Mouse (Mus musculus) testis, adult 2 months (tissue): ENCODE measurements around the gene Smim14. TPM values are rescaled to one million over a fixed set of nuclear protein-coding genes. Genes with fewer than 3 reads are reported as not detected.
"Not testable (repeated sequence)": the region's sequence is repeated elsewhere in the genome, so short reads cannot be mapped to it uniquely, and the experiment has no call there.

ENCODE experiments used
- H3K27ac ChIP-seq: fragments of 200-500 bp; 2 replicates; pipeline ENCODE4 v1.5.1; 2012; ENCODE audit warnings: low read depth, low read length; ENCODE audit not compliant: control insufficient read depth, insufficient read depth
- H3K27me3 ChIP-seq: fragments of 200-500 bp; 2 replicates; pipeline ENCODE4 v1.6.1; 2012; ENCODE audit warnings: mild to moderate bottlenecking, low read length, moderate library complexity; ENCODE audit not compliant: control insufficient read depth, insufficient read depth
- H3K36me3 ChIP-seq: fragments of 200-500 bp; 2 replicates; pipeline ENCODE4 v1.6.1; 2012; ENCODE audit warnings: mild to moderate bottlenecking, low read length; ENCODE audit not compliant: control insufficient read depth, insufficient read depth
- H3K4me1 ChIP-seq: fragments of 200-500 bp; 2 replicates; pipeline ENCODE4 v1.6.1; 2012; ENCODE audit warnings: low read length; ENCODE audit not compliant: control insufficient read depth, insufficient read depth
- H3K4me3 ChIP-seq: fragments of 200-500 bp; 2 replicates; pipeline ENCODE4 v1.5.1; 2012; ENCODE audit warnings: low read depth, mild to moderate bottlenecking, low read length, moderate library complexity, mixed read lengths; ENCODE audit not compliant: control insufficient read depth
- CTCF ChIP-seq: fragments of 200-500 bp; IDR thresholded peaks from 2 replicates; pipeline ENCODE4 v1.5.1; 2012; ENCODE audit warnings: low read depth, mild to moderate bottlenecking, inconsistent platforms, low read length, moderate library complexity; ENCODE audit not compliant: control insufficient read depth, insufficient read depth, insufficient replicate concordance
- POLR2A ChIP-seq: fragments of 200-500 bp; IDR thresholded peaks from 2 replicates; pipeline ENCODE4 v1.6.1; 2012; ENCODE audit warnings: low read depth, mild to moderate bottlenecking, inconsistent platforms, low read length, moderate library complexity; ENCODE audit not compliant: control insufficient read depth
- polyA plus RNA-seq: library from polyadenylated mRNA; depleted of rRNA; stranded (reverse); fragments of >200 nt; gene quantifications from 2 replicates; pipeline ENCODE4 v1.2.3, GENCODE M21; 2012

Smim14 gene
- polyA plus RNA-seq, 1 experiment: 131 TPM

- Histone ChIP-seq H3K27me3 (no peaks in the 10 kb centered on the region), H3K27ac (peak overlapping the region; percentile 99), H3K4me1 (no peaks in the 10 kb centered on the region; the same call in 1 of the 2 replicates), H3K4me3 (peak overlapping the region; percentile 100), H3K36me3 (no peaks in the 10 kb centered on the region)
- TF ChIP-seq CTCF: no peak
Measured at GRCm38 (mm10) chr5:65537420-65538071, 562 bp upstream of the Smim14 start.

- H3K27me3 ChIP-seq, H3K36me3 ChIP-seq, H3K4me1 ChIP-seq: not testable (repeated sequence)
- H3K4me3 ChIP-seq: peak overlapping the region; percentile 100
- peak overlapping the region; percentile 99 for H3K27ac ChIP-seq
Measured at GRCm38 (mm10) chr5:65536068-65536465, 917 bp downstream of the Smim14 start.

- Histone ChIP-seq H3K4me1 (no peaks in the 10 kb centered on the region; the same call in 1 of the 2 replicates), H3K27me3 (no peaks in the 10 kb centered on the region), H3K36me3 (no peaks in the 10 kb centered on the region), H3K27ac (no peak overlapping the region), H3K4me3 (no peak overlapping the region; the same call in 1 of the 2 replicates)
- no peak for TF ChIP-seq POLR2A
Measured at GRCm38 (mm10) chr5:65535457-65536067, 1.4 kb downstream of the Smim14 start.

- no peaks in the 10 kb centered on the region for H3K36me3 ChIP-seq
- H3K4me3 ChIP-seq: no peak overlapping the region
- H3K4me1 ChIP-seq: no peaks in the 10 kb centered on the region; the same call in 1 of the 2 replicates
- H3K27ac ChIP-seq: no peak overlapping the region
- TF ChIP-seq POLR2A (no peak), CTCF (no peak)
- no peaks in the 10 kb centered on the region for H3K27me3 ChIP-seq
Measured at GRCm38 (mm10) chr5:65534496-65534895, 2.5 kb downstream of the Smim14 start.

- TF ChIP-seq CTCF (no peak), POLR2A (no peak)
- H3K27ac ChIP-seq: no peak overlapping the region
- H3K4me1 ChIP-seq: no peaks in the 10 kb centered on the region; the same call in none of the 2 replicates
- no peaks in the 10 kb centered on the region for H3K27me3 ChIP-seq
- H3K4me3 ChIP-seq: no peak overlapping the region
- H3K36me3 ChIP-seq: no peaks in the 10 kb centered on the region
Measured at GRCm38 (mm10) chr5:65531283-65531682, 5.7 kb downstream of the Smim14 start.

GRCm38 (mm10) chr5:65525674-65526443 lies 11.1 kb downstream of the Smim14 start:
- TF ChIP-seq CTCF (peak; percentile 5; the same call in 1 of the 2 replicates), POLR2A (no peak)
- Histone ChIP-seq H3K4me3 (no peak overlapping the region), H3K4me1 (no peaks in the 10 kb centered on the region; the same call in 1 of the 2 replicates), H3K36me3 (no peaks in the 10 kb centered on the region), H3K27me3 (no peaks in the 10 kb centered on the region), H3K27ac (no peak overlapping the region)

- TF ChIP-seq POLR2A: no peak
- TF ChIP-seq CTCF: no peak
- no peak overlapping the region for H3K4me3 ChIP-seq
- no peaks in the 10 kb centered on the region for H3K27me3 ChIP-seq
- H3K36me3 ChIP-seq: no peaks in the 10 kb centered on the region
- no peak overlapping the region for H3K27ac ChIP-seq
- H3K4me1 ChIP-seq: no peaks in the 10 kb centered on the region; the same call in 1 of the 2 replicates
Measured at GRCm38 (mm10) chr5:65524831-65525230, 12.2 kb downstream of the Smim14 start.
